Mouse (Mus musculus) stomach, postnatal 0 days (tissue): ENCODE data around the gene Arhgef28. TPM values are rescaled to one million over a fixed set of nuclear protein-coding genes. Genes with fewer than 3 reads are reported as not detected.
A peak's percentile ranks its signal among the peaks of the same experiment; 100 is the strongest.

Source experiments
- ATAC-seq: fragments of 200-750 bp; cut with Nextera tagmentation; 2 replicates; pipeline ENCODE4 v1.8.0; 2017; ENCODE audit not compliant: low FRiP score, low TSS enrichment
- DNase-seq: peaks from one replicate; pipeline ENCODE4 v3.0.0-alpha.2; 2016; ENCODE audit warnings: low spot score
- H3K27ac ChIP-seq: fragments of 300-500 bp; sonication (generic); replicated peaks from 2 replicates; pipeline ENCODE4 v1.5.1; 2014; ENCODE audit warnings: mild to moderate bottlenecking, control low read depth
- H3K27me3 ChIP-seq: fragments of 300-500 bp; sonication (generic); 2 replicates; pipeline ENCODE4 v1.6.1; 2014; ENCODE audit warnings: low read length; ENCODE audit not compliant: control insufficient read depth, insufficient read depth
- H3K36me3 ChIP-seq: fragments of 300-500 bp; sonication (generic); 2 replicates; pipeline ENCODE4 v1.6.1; 2014; ENCODE audit warnings: low read length, mixed read lengths; ENCODE audit not compliant: control insufficient read depth, insufficient read depth
- H3K4me1 ChIP-seq: fragments of 300-500 bp; sonication (generic); replicated peaks from 2 replicates; pipeline ENCODE4 v1.6.1; 2014; ENCODE audit warnings: antibody characterized with exemption; ENCODE audit not compliant: control insufficient read depth, insufficient read depth
- H3K4me2 ChIP-seq: fragments of 300-500 bp; sonication (generic); replicated peaks from 2 replicates; pipeline ENCODE4 v1.6.1; 2014; ENCODE audit warnings: low read depth, mild to moderate bottlenecking, control low read depth, moderate library complexity
- H3K4me3 ChIP-seq: fragments of 300-500 bp; sonication (generic); 2 replicates; pipeline ENCODE4 v1.5.1; 2014; ENCODE audit warnings: low read depth, low read length, control low read depth
- H3K9ac ChIP-seq: fragments of 300-500 bp; sonication (generic); 2 replicates; pipeline ENCODE4 v1.6.1; 2014; ENCODE audit warnings: mild to moderate bottlenecking, low read length, control low read depth, mixed read lengths
- H3K9me3 ChIP-seq: fragments of 300-500 bp; sonication (generic); 2 replicates; pipeline ENCODE4 v1.6.1; 2016; ENCODE audit warnings: low read length; ENCODE audit not compliant: control insufficient read depth
- CTCF ChIP-seq: IDR thresholded peaks from 2 replicates; pipeline ENCODE4 v1.5.1; 2016; ENCODE audit warnings: antibody characterized with exemption, low read depth, mild to moderate bottlenecking, moderate library complexity
- EP300 ChIP-seq: optimal IDR thresholded peaks from 2 replicates; pipeline ENCODE3; 2016; ENCODE audit warnings: antibody characterized with exemption
- WGBS: fragments of 180-500 bp; shearing (Covaris S2); extraction: QIAGEN DNeasy Blood & Tissue Kit; methylation state at CpG from one replicate; pipeline ENCODE4 v1.1.7; 2014; 5-methylcytosine and 5-hydroxymethylcytosine counted together
- polyA plus RNA-seq: library from polyadenylated mRNA; unstranded; fragments of >200 nt; fragmentation: Nextera tagmentation; extraction: Ambion mirVana; gene quantifications from 2 replicates; pipeline ENCODE4 v1.2.1, GENCODE M21; 2015

The Arhgef28 gene
- polyA plus RNA-seq, 1 experiment from 2014 or later: 23.1 TPM

DNA sequence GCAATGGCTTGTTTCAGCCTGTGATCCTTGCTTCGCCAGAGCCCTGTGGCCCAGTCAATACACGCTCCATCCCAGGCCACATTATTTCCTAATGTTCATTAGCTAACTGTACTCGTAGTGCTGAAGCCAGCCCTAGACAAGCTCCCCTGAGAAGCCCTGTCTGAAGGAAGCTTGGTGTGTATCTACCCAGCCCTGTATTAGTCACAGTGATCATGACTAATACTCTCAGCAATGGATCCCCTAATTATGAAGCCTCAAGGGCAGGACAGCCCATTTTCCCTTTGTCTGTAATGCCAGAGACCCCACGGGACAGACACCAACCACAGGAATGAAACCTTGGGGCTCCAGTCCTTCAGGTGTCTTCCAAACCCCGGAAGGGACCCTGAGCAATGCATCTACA lies 73.3 kb downstream of the Arhgef28 start:
- 57% methylated on average over 5 of the region's 5 CpGs for WGBS
- Histone ChIP-seq H3K4me1 (no peaks in the 10 kb centered on the region), H3K4me2 (no peak overlapping the region), H3K9me3 (no peaks in the 10 kb centered on the region), H3K27ac (no peak overlapping the region), H3K4me3 (no peak overlapping the region), H3K27me3 (no peaks in the 10 kb centered on the region), H3K9ac (no peak overlapping the region), H3K36me3 (no peaks in the 10 kb centered on the region)
- TF ChIP-seq EP300: no peak
- TF ChIP-seq CTCF: no peak
- peak; percentile 76 for ATAC-seq
- no peak for DNase-seq

DNA sequence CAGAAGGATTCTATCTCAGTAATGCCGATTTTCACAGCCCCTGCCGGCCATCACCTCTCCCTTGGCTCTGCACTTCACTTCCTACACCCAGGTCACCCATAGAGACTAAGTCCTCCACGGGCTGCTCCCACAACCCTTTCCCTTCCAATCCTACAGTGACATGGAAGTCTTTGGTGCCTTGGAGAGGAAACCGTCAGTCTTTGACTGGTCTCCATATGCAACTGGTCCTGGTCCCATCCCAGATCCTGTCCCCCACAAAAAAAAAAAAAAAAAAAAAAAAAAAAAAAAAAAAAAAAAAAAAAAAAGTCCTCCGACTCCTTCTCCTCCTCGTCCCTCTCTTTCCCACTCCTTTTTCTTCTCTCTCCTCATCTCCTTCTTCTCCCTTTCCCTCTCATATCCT lies 74.0 kb downstream of the Arhgef28 start:
- Histone ChIP-seq H3K4me2 (no peak overlapping the region), H3K27ac (no peak overlapping the region), H3K9me3 (no peaks in the 10 kb centered on the region), H3K4me1 (no peaks in the 10 kb centered on the region), H3K36me3 (no peaks in the 10 kb centered on the region), H3K4me3 (no peak overlapping the region), H3K27me3 (no peaks in the 10 kb centered on the region), H3K9ac (no peak overlapping the region)
- 75% methylated on average over 6 of the region's 6 CpGs for WGBS
- TF ChIP-seq EP300: no peak
- no peak for TF ChIP-seq CTCF
- DNase-seq (no peak), ATAC-seq (no peak)

DNA sequence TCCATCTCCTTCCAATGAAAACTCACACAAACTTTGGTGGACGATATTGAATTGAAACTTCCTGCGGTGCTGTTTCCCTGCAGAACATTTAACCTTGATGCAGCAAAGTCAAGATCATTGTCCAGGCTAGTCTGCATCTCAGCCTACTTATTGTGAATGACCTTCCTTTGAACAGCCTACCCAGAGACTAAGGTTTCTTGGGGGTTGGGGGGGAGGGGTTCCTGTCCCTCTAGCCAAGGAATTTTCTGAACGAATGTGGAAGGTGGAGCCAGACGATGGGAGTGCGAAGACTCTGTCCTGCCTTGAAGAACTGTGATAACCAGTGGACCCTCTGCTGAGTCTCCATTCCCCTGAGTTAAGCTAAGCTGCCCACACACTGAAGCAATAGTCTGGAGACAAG lies 80.6 kb downstream of the Arhgef28 start:
- Histone ChIP-seq H3K9me3 (no peaks in the 10 kb centered on the region), H3K27me3 (no peaks in the 10 kb centered on the region), H3K4me1 (peaks cover 8% of the 10 kb centered on the region; the same call in 1 of the 2 replicates), H3K36me3 (no peaks in the 10 kb centered on the region), H3K27ac (no peak overlapping the region), H3K4me2 (no peak overlapping the region), H3K4me3 (no peak overlapping the region), H3K9ac (no peak overlapping the region)
- ATAC-seq (no peak), DNase-seq (no peak)
- WGBS: 59% methylated on average over 5 of the region's 5 CpGs
- TF ChIP-seq EP300 (no peak), CTCF (no peak)

DNA sequence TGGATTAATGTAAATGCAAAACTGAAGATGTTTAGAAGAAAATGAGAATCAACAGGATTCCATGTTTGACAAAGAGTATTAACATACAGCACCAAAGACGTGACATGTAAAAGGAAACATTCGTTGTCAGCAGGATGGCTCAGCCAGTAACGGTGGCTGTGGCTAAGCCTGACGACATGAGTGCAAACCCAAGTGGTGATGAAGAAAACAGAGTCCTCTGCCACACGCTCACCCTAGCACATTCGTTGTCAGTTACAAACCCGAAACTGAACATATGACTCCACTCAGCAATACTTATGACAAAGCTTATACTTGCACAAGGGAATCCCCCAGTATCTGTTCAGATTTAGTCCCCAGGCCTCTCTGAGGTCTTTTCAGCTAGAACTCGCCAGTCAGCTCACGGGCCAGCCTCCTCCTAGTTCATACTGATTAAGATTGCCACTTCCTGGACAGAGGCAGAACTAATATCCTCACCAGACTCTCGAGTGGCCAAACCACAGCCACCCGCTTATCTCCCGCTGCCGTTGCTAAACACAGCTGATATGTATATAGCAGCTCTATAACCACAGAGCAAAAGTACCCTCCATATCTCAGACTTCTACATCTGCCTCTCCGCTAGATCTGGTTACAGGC lies 82.0 kb downstream of the Arhgef28 start:
- Histone ChIP-seq H3K4me2 (0 out of 2 replicates have a peak overlapping the region, but pooled peaks have one; percentile 21), H3K9me3 (no peaks in the 10 kb centered on the region), H3K27ac (0 out of 2 replicates have a peak overlapping the region, but pooled peaks have one; percentile 9), H3K4me1 (peaks cover 8% of the 10 kb centered on the region; the same call in 1 of the 2 replicates), H3K9ac (no peak overlapping the region), H3K4me3 (no peak overlapping the region), H3K27me3 (no peaks in the 10 kb centered on the region), H3K36me3 (no peaks in the 10 kb centered on the region)
- WGBS: 49% methylated on average over 14 of the region's 14 CpGs
- ATAC-seq (peak; percentile 52), DNase-seq (peak; percentile 66)
- TF ChIP-seq CTCF (no peak), EP300 (no peak)

DNA sequence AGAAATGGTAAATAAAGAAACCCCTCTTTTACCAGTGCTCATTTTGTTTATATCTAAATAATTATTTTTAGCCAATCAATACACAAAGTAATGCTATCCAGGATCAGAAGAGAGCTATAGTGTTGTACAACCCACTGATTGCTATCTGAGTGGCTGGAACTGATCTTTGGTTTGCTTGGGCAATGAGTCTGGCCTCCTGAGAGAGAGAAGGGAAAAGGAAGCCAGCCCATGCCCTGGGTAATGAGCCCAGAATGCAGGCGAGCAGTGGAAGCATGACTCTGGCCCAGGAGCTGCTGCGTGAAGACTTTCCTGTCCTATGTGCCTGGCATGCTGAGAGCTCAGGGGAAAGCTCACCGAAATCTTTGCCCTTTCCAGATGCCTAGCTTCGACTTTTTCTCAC lies 83.5 kb downstream of the Arhgef28 start:
- 70% methylated on average over 4 of the region's 4 CpGs for WGBS

DNA sequence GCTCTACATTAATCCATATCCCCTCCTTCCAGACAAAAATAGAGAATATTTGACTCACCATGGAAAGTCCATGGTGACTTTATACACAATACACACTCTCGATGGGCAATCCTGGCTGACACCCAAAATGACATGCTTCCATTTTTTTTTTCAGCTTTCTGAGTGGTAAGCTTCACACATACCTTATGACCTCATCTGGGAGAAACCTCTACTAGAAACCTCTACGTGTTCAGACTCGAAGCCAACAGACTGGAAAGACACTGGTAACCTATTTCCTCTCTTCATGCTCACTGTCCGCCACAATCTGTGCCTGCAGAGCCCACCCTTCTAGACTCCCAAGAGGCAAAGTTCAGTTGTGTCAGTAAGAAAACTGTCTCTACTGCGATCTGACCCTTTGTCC lies 84.2 kb downstream of the Arhgef28 start:
- Histone ChIP-seq H3K27ac (peak overlapping the region; percentile 41; the same call in 1 of the 2 replicates), H3K9ac (no peak overlapping the region), H3K27me3 (no peaks in the 10 kb centered on the region), H3K4me3 (no peak overlapping the region), H3K4me2 (no peak overlapping the region), H3K9me3 (no peaks in the 10 kb centered on the region), H3K36me3 (no peaks in the 10 kb centered on the region), H3K4me1 (peaks cover 8% of the 10 kb centered on the region)
- no peak for DNase-seq
- ATAC-seq: no peak
- 41% methylated on average over 5 of the region's 5 CpGs for WGBS
- no peak for TF ChIP-seq EP300
- no peak for TF ChIP-seq CTCF

More for the DNA sequence above, 83.5 kb downstream of the Arhgef28 start:
- no peak overlapping the region for H3K9ac ChIP-seq
- TF ChIP-seq CTCF (no peak), EP300 (no peak)
- no peak overlapping the region for H3K4me3 ChIP-seq
- H3K4me1 ChIP-seq: peaks cover 8% of the 10 kb centered on the region; the same call in 1 of the 2 replicates
- no peaks in the 10 kb centered on the region for H3K27me3 ChIP-seq
- DNase-seq (no peak), ATAC-seq (no peak)
- no peak overlapping the region for H3K4me2 ChIP-seq
- H3K9me3 ChIP-seq: no peaks in the 10 kb centered on the region
- no peaks in the 10 kb centered on the region for H3K36me3 ChIP-seq
- peak overlapping the region; percentile 25; the same call in 1 of the 2 replicates for H3K27ac ChIP-seq
